ENCODE assay signal across 9 mouse cellular contexts in the genomic region with DNA sequence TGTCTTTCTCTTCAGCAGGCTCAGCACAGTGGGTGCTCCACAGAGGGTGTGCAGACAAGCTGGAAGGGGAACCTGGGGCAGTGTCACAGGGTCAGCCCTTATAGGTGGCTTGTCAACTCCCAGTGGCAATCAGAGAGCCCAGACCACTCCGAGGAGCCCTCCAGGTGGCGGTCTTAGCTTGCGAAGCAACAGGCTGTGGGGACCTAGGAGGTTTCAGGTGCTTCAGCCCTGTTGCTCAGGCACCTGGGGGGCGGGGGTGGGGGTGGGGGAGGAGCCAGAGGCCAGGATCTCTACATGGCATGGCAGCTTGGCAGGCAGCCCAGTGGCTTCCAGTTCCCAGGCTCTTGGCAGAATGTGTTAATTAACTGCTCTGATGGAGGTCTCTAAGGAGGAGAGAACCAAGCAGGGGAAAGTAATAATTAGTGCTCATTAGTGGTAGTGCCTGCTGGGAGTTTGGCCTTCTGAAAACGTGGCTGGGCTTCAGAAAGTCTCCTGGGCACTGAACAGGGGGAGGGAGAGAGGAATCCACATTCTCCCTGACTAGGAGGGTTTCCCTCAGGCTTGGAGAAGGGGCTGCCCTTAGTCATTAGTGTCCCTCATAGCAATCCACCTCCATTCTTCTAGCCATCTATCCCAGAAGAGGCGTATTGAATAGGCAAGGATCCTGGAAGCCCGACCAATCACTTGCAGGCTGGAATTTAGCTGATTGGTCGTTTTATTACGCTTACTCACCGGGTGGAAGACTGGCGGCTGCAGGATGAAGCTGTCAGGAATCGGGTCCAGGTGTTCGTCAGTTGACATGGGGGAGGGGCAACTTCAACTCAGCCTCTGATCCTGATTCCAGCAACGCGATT. TPM values are rescaled to one million over a fixed set of nuclear protein-coding genes. Genes with fewer than 3 reads are reported as not detected.
DNase-seq lines count a peak whose midpoint lies in the region; ATAC-seq and TF ChIP-seq lines count a peak whose summit lies in the region.
"Had no signal": no experiment of that assay in that cellular context is flagged by ENCODE, and none has a peak within 500 bp of the region (broad histone marks: within the 10 kb centered on the region; RNA-seq: fewer than 3 reads in every experiment).

No protein-coding gene starts in this region.

- DNase-seq in R1 (ENCODE audit: low read depth, low spot score): peak; percentile 75
- peak; percentile 34 to 48 for DNase-seq in cerebellum, postnatal 36 days
- DNase-seq in heart, postnatal 0 days (ENCODE audit: low spot score): peak; percentile 41
- DNase-seq in kidney, postnatal 4 days: peak; percentile 87 to 93
- peak; percentile 32 for DNase-seq in lung, adult 2 months
- peak; percentile 39 to 63 for DNase-seq in right cerebral cortex, adult 2 months (ENCODE audit: low spot score in 2 of 2)
- no peak for DNase-seq in spleen, postnatal 10 days (ENCODE audit: low spot score in 2 of 2)
- DNase-seq in thymus, adult 2 months: no peak

- no peaks in the 10 kb centered on the region for H3K27me3 ChIP-seq in heart, postnatal 0 days (ENCODE audit: control insufficient read depth, insufficient read depth, low read length)
- no peaks in the 10 kb centered on the region for H3K27me3 ChIP-seq in thymus, adult 2 months (ENCODE audit: control insufficient read depth, insufficient read depth, low read length)

- H3K9me3 ChIP-seq in heart, postnatal 0 days (replicated peaks; ENCODE audit: control insufficient read depth, low read length): no peaks in the 10 kb centered on the region

- TF ChIP-seq POLR2A in lung, adult 2 months (IDR thresholded peaks at IDR 0.05; ENCODE audit: borderline replicate concordance, extremely low read depth, low read depth, low read length): no peak
- no peak for TF ChIP-seq POLR2A in thymus, adult 2 months (IDR thresholded peaks at IDR 0.05; ENCODE audit: control insufficient read depth, extremely low read depth, insufficient read depth, low read length, poor library complexity)

- ATAC-seq in heart, postnatal 0 days (ENCODE audit: insufficient read depth, low read depth): peak; percentile 51

- no peaks in the 10 kb centered on the region for H3K36me3 ChIP-seq in heart, postnatal 0 days (replicated peaks; ENCODE audit: control insufficient read depth, insufficient read depth, low read length)
- no peaks in the 10 kb centered on the region for H3K36me3 ChIP-seq in thymus, adult 2 months (ENCODE audit: control insufficient read depth, insufficient read depth, low read length)

- H3K4me3 ChIP-seq in heart, postnatal 0 days (ENCODE audit: low read depth, low read length): peak overlapping the region; percentile 9; the same call in 1 of the 2 replicates
- H3K4me3 ChIP-seq in lung, adult 2 months (replicated peaks; ENCODE audit: extremely low read depth, low read depth, low read length): peak overlapping the region; percentile 25
- no peak overlapping the region for H3K4me3 ChIP-seq in thymus, adult 2 months (ENCODE audit: control insufficient read depth, insufficient read depth, low read length)
- H3K4me3 ChIP-seq: erythroblast, embryonic 14.5 days had no signal

- H3K9ac ChIP-seq in heart, postnatal 0 days (replicated peaks; ENCODE audit: low read depth, low read length): no peak overlapping the region

- WGBS in heart, postnatal 0 days: 8% methylated on average over 15 of the region's 15 CpGs
- 13% methylated on average over 15 of the region's 15 CpGs for WGBS in lung, adult 2 months
- 28% methylated on average over 15 of the region's 15 CpGs for whole genome bisulfite sequencing in thymus, adult 2 months

- no peak overlapping the region for H3K27ac ChIP-seq in heart, postnatal 0 days (ENCODE audit: low read depth)
- H3K27ac ChIP-seq in thymus, adult 2 months (ENCODE audit: control insufficient read depth, insufficient read depth, low read length): no peak overlapping the region

- H3K4me1 ChIP-seq in heart, postnatal 0 days (ENCODE audit: control insufficient read depth, insufficient read depth): peaks cover 20% of the 10 kb centered on the region
- peaks cover 7% of the 10 kb centered on the region for H3K4me1 ChIP-seq in lung, adult 2 months (ENCODE audit: control insufficient read depth, insufficient read depth, low read length)
- H3K4me1 ChIP-seq in thymus, adult 2 months (replicated peaks; ENCODE audit: control insufficient read depth, insufficient read depth, low read length): peaks cover 12% of the 10 kb centered on the region

- no peak for TF ChIP-seq EP300 in heart, postnatal 0 days (IDR thresholded peaks at IDR 0.05; ENCODE audit: low read depth)

- no peak for TF ChIP-seq CTCF in heart, postnatal 0 days (IDR thresholded peaks at IDR 0.05; ENCODE audit: low read depth)
- peak; percentile 23; the same call in 1 of the 2 replicates for TF ChIP-seq CTCF in lung, adult 2 months (IDR thresholded peaks at IDR 0.05; ENCODE audit: insufficient read depth, low read length)
- no peak for TF ChIP-seq CTCF in thymus, adult 2 months (IDR thresholded peaks at IDR 0.05; ENCODE audit: borderline replicate concordance, control insufficient read depth, extremely low read depth, insufficient read depth, low read length, poor library complexity)

- peak overlapping the region; percentile 57 for H3K4me2 ChIP-seq in heart, postnatal 0 days (ENCODE audit: low read depth, low read length)

RNA-seq across cellular contexts. Expression of a gene that starts 0.8 kb away (rescaled TPM):
- not detected in 2 replicates for total RNA-seq in heart, postnatal 0 days (2014; rRNA removed; ENCODE audit: low replicate concordance)
- polyA plus RNA-seq in heart, postnatal 0 days (2015; fragmentation: Nextera tagmentation; extraction: Ambion mirVana): 0.04 and 0.05 TPM in 2 replicates
- 3.2 and 6.0 TPM in 2 replicates for polyA plus RNA-seq in lung, adult 2 months (2012; rRNA removed)
- 3.4 and 4.2 TPM in 2 replicates for polyA plus RNA-seq in thymus, adult 2 months (2012; rRNA removed)
- polyA plus RNA-seq: erythroblast, embryonic 14.5 days had no signal

RNA-seq across cellular contexts. Expression of a gene that starts 6.2 kb away (rescaled TPM):
- not detected in 2 replicates for total RNA-seq in heart, postnatal 0 days (2014; rRNA removed; ENCODE audit: low replicate concordance)
- polyA plus RNA-seq in heart, postnatal 0 days (2015; fragmentation: Nextera tagmentation; extraction: Ambion mirVana): not detected in 2 replicates
- polyA plus RNA-seq in lung, adult 2 months (2012; rRNA removed): 0.15 and 0.40 TPM in 2 replicates
- polyA plus RNA-seq in thymus, adult 2 months (2012; rRNA removed): 0.32 and 1.7 TPM in 2 replicates
- polyA plus RNA-seq: erythroblast, embryonic 14.5 days had no signal

RNA-seq across cellular contexts. Expression of a gene that starts 48.9 kb away (rescaled TPM):
- 41.6 and 45.6 TPM in 2 replicates for total RNA-seq in heart, postnatal 0 days (2014; rRNA removed; ENCODE audit: low replicate concordance)
- 69.2 and 74.1 TPM in 2 replicates for polyA plus RNA-seq in heart, postnatal 0 days (2015; fragmentation: Nextera tagmentation; extraction: Ambion mirVana)
- polyA plus RNA-seq in lung, adult 2 months (2012; rRNA removed): 15.1 and 19.0 TPM in 2 replicates
- 21.1 and 30.7 TPM in 2 replicates for polyA plus RNA-seq in thymus, adult 2 months (2012; rRNA removed)

Comparison
In these comparisons a context has a peak if more than half of its experiments do, and no peak if none do; other contexts are left out.
1. DNase-seq: peak in R1 (single experiment), cerebellum, postnatal 36 days (2 of 2), heart, postnatal 0 days (single experiment), kidney, postnatal 4 days (2 of 2), lung, adult 2 months (single experiment) and right cerebral cortex, adult 2 months (2 of 2); none in spleen, postnatal 10 days (0 of 2) and thymus, adult 2 months (single experiment).